ENCODE assay signal across 16 mouse cellular contexts in genomic region chr10:54365315-54365714, GRCm38 (mm10).
DNase-seq lines count a peak whose midpoint lies in the region; ATAC-seq lines count a peak whose summit lies in the region.
"Had no signal": no experiment of that assay in that cellular context is flagged by ENCODE, and none has a peak within 500 bp of the region (broad histone marks: within the 10 kb centered on the region; RNA-seq: fewer than 3 reads in every experiment).

No protein-coding gene starts in this region.

- no peaks in the 10 kb centered on the region for H3K27me3 ChIP-seq in forebrain, embryonic 13.5 days
- H3K27me3 ChIP-seq in forebrain, embryonic 11.5 days (ENCODE audit: control insufficient read depth, insufficient read depth, low read length): no peaks in the 10 kb centered on the region
- H3K27me3 ChIP-seq in hindbrain, embryonic 16.5 days (replicated peaks; ENCODE audit: control insufficient read depth, insufficient read depth, low read length): no peaks in the 10 kb centered on the region
- H3K27me3 ChIP-seq in hindbrain, embryonic 11.5 days (ENCODE audit: control insufficient read depth, insufficient read depth, low read length): no peaks in the 10 kb centered on the region
- no peaks in the 10 kb centered on the region for H3K27me3 ChIP-seq in neural tube, embryonic 15.5 days (replicated peaks)

- no peak overlapping the region for H3K9ac ChIP-seq in forebrain, embryonic 13.5 days
- no peak overlapping the region for H3K9ac ChIP-seq in forebrain, embryonic 11.5 days (ENCODE audit: low read length)
- no peak overlapping the region for H3K9ac ChIP-seq in hindbrain, embryonic 16.5 days (ENCODE audit: low read depth, low read length)
- no peak overlapping the region for H3K9ac ChIP-seq in hindbrain, embryonic 11.5 days (ENCODE audit: low read depth, low read length)
- no peak overlapping the region for H3K9ac ChIP-seq in neural tube, embryonic 15.5 days (replicated peaks)

- no peak overlapping the region for H3K27ac ChIP-seq in forebrain, embryonic 13.5 days
- H3K27ac ChIP-seq in forebrain, embryonic 11.5 days (ENCODE audit: low read depth, low read length): no peak overlapping the region
- H3K27ac ChIP-seq in hindbrain, embryonic 16.5 days (ENCODE audit: low read depth, low read length): no peak overlapping the region
- no peak overlapping the region for H3K27ac ChIP-seq in hindbrain, embryonic 11.5 days (ENCODE audit: low read depth, low read length)
- no peak overlapping the region for H3K27ac ChIP-seq in neural tube, embryonic 15.5 days (replicated peaks)
- H3K27ac ChIP-seq: left cerebral cortex, adult 2 months had no signal

- no peak overlapping the region for H3K4me3 ChIP-seq in forebrain, embryonic 13.5 days
- H3K4me3 ChIP-seq in forebrain, embryonic 11.5 days (ENCODE audit: low read depth, low read length): no peak overlapping the region
- H3K4me3 ChIP-seq in hindbrain, embryonic 16.5 days (ENCODE audit: low read length): no peak overlapping the region
- H3K4me3 ChIP-seq in hindbrain, embryonic 11.5 days (ENCODE audit: low read depth, low read length): no peak overlapping the region
- H3K4me3 ChIP-seq in neural tube, embryonic 15.5 days (replicated peaks): no peak overlapping the region
- H3K4me3 ChIP-seq: left cerebral cortex, adult 2 months; myocyte had no signal

- no peak overlapping the region for H3K4me2 ChIP-seq in forebrain, embryonic 13.5 days
- H3K4me2 ChIP-seq in forebrain, embryonic 11.5 days (ENCODE audit: low read depth, low read length, severe bottlenecking): no peak overlapping the region
- H3K4me2 ChIP-seq in hindbrain, embryonic 16.5 days (ENCODE audit: low read length): no peak overlapping the region
- no peak overlapping the region for H3K4me2 ChIP-seq in hindbrain, embryonic 11.5 days (replicated peaks; ENCODE audit: low read depth, low read length)
- no peak overlapping the region for H3K4me2 ChIP-seq in neural tube, embryonic 15.5 days

- ATAC-seq in forebrain, embryonic 13.5 days: peak; percentile 70; the same call in 1 of the 2 replicates
- no peak for ATAC-seq in forebrain, embryonic 11.5 days (replicated peaks; ENCODE audit: low FRiP score)
- peak; percentile 60 for ATAC-seq in hindbrain, embryonic 16.5 days
- no peak for ATAC-seq in hindbrain, embryonic 11.5 days (ENCODE audit: low FRiP score)
- 0 out of 2 replicates have a peak, but pooled peaks have one; percentile 47 for ATAC-seq in neural tube, embryonic 15.5 days (ENCODE audit: low FRiP score)
- ATAC-seq: intestine, postnatal 0 days had no signal

- no peaks in the 10 kb centered on the region for H3K36me3 ChIP-seq in forebrain, embryonic 13.5 days (ENCODE audit: poor library complexity, severe bottlenecking)
- no peaks in the 10 kb centered on the region for H3K36me3 ChIP-seq in forebrain, embryonic 11.5 days (ENCODE audit: control insufficient read depth, insufficient read depth, low read length)
- H3K36me3 ChIP-seq in hindbrain, embryonic 16.5 days (ENCODE audit: control insufficient read depth, insufficient read depth, low read length): no peaks in the 10 kb centered on the region
- H3K36me3 ChIP-seq in hindbrain, embryonic 11.5 days (ENCODE audit: control insufficient read depth, insufficient read depth, low read length): no peaks in the 10 kb centered on the region
- no peaks in the 10 kb centered on the region for H3K36me3 ChIP-seq in neural tube, embryonic 15.5 days
- H3K36me3 ChIP-seq: G1E had no signal

- H3K9me3 ChIP-seq in forebrain, embryonic 13.5 days (replicated peaks): no peaks in the 10 kb centered on the region
- H3K9me3 ChIP-seq in forebrain, embryonic 11.5 days (ENCODE audit: control insufficient read depth, low read length): no peaks in the 10 kb centered on the region
- H3K9me3 ChIP-seq in hindbrain, embryonic 16.5 days (ENCODE audit: control insufficient read depth, low read length): no peaks in the 10 kb centered on the region
- no peaks in the 10 kb centered on the region for H3K9me3 ChIP-seq in hindbrain, embryonic 11.5 days (ENCODE audit: control insufficient read depth, low read length)
- no peaks in the 10 kb centered on the region for H3K9me3 ChIP-seq in neural tube, embryonic 15.5 days (replicated peaks)
- H3K9me3 ChIP-seq: G1E had no signal

- WGBS in forebrain, embryonic 13.5 days: 75% methylated on average over 4 of the region's 4 CpGs
- WGBS in forebrain, embryonic 11.5 days: 91% methylated on average over 4 of the region's 4 CpGs
- 62% methylated on average over 4 of the region's 4 CpGs for WGBS in hindbrain, embryonic 16.5 days
- 87% methylated on average over 4 of the region's 4 CpGs for WGBS in hindbrain, embryonic 11.5 days
- 74% methylated on average over 4 of the region's 4 CpGs for WGBS in neural tube, embryonic 15.5 days

- no peaks in the 10 kb centered on the region for H3K4me1 ChIP-seq in forebrain, embryonic 13.5 days
- no peaks in the 10 kb centered on the region for H3K4me1 ChIP-seq in forebrain, embryonic 11.5 days (replicated peaks; ENCODE audit: control insufficient read depth, insufficient read depth, low read length)
- no peaks in the 10 kb centered on the region for H3K4me1 ChIP-seq in hindbrain, embryonic 16.5 days (ENCODE audit: control insufficient read depth, insufficient read depth, low read depth, low read length)
- H3K4me1 ChIP-seq in hindbrain, embryonic 11.5 days (replicated peaks; ENCODE audit: control insufficient read depth, insufficient read depth, low read length): no peaks in the 10 kb centered on the region
- no peaks in the 10 kb centered on the region for H3K4me1 ChIP-seq in neural tube, embryonic 15.5 days

- DNase-seq in forebrain, embryonic 11.5 days (ENCODE audit: low spot score): no peak
- DNase-seq in hindbrain, embryonic 11.5 days (ENCODE audit: low spot score): no peak
- DNase-seq in neural tube, embryonic 10.5 days (ENCODE audit: extremely low spot score, low spot score): no peak
- peak; percentile 49 for DNase-seq in heart, postnatal 4 days
- no peak for DNase-seq in spleen, adult 18-20 months
- DNase-seq: adrenal gland, postnatal 25 days; kidney, postnatal 25 days; right cerebral cortex, postnatal 25 days; thymus, adult 18-20 months had no signal

Comparison
In these comparisons a context has a peak if more than half of its experiments do, and no peak if none do; other contexts are left out.
1. ATAC-seq: peak in forebrain, embryonic 13.5 days (single experiment), hindbrain, embryonic 16.5 days (single experiment) and neural tube, embryonic 15.5 days (single experiment); none in forebrain, embryonic 11.5 days (single experiment) and hindbrain, embryonic 11.5 days (single experiment).